Mouse (Mus musculus) G1E (cell line): ENCODE results near the gene Kif5c.

ENCODE experiments used
- CTCF ChIP-seq: IDR thresholded peaks from 2 replicates; pipeline ENCODE4 v1.5.1; 2012; ENCODE audit warnings: low read depth, low read length, inconsistent platforms, mixed read lengths
- GATA1 ChIP-seq: IDR thresholded peaks from 2 replicates; pipeline ENCODE4 v1.6.1; 2012; ENCODE audit warnings: borderline replicate concordance, low read length, inconsistent platforms, mixed read lengths
- GATA2 ChIP-seq: IDR thresholded peaks from 2 replicates; pipeline ENCODE4 v1.6.1; 2012; ENCODE audit warnings: low read depth, low read length, inconsistent platforms, borderline replicate concordance
- POLR2AphosphoS5 ChIP-seq: IDR thresholded peaks from 2 replicates; pipeline ENCODE4 v1.6.1; 2012; ENCODE audit warnings: low read depth, low read length, inconsistent platforms; ENCODE audit not compliant: insufficient replicate concordance
- TAL1 ChIP-seq: conservative IDR thresholded peaks from 2 replicates; pipeline ENCODE4 v1.6.1; 2012; ENCODE audit warnings: low read depth, low read length, inconsistent platforms, mixed read lengths

GRCm38 (mm10) chr2:49734013-49734780, 115.1 kb downstream of the Kif5c start:
- TF ChIP-seq GATA2 (no peak), GATA1 (no peak), CTCF (peak; percentile 60), POLR2AphosphoS5 (no peak), TAL1 (no peak)
